Mouse (Mus musculus): ENCODE results near the gene Mrpl36.

DNA sequence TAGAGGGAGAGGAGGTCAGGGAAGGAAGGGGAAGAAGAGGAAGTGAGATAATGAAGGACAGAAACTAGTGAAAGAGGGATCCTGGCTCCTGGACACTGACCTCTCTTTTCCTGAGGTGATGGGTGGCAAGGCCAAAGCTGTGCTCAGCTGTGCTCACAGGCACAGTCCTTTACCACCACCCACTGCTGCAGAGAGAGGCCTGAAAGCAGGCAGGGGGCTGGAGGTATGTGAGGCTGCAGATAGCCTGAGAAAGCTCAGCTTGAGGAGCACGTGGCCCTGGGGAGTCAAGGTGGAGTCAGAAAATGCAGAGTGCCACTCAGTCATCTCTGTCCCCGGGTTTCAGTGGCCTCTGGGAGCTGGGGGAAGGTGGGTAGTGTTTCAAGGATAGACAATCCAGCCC is 37.2 kb upstream of the Mrpl36 start:
- TF ChIP-seq CTCF (IDR thresholded peaks at IDR 0.05; ENCODE audit: low read depth, low read length): no peak
- no peak for TF ChIP-seq POLR2A (IDR thresholded peaks at IDR 0.05; ENCODE audit: extremely low read depth, insufficient read depth, low read length)
